Mouse (Mus musculus) hindbrain, embryonic 15.5 days (tissue): ENCODE results near the gene Gm14403. TPM values are rescaled to one million over a fixed set of nuclear protein-coding genes. Genes with fewer than 3 reads are reported as not detected.
"Not testable (repeated sequence)": the region's sequence is repeated elsewhere in the genome, so short reads cannot be mapped to it uniquely, and the experiment has no call there.

Source experiments
- ATAC-seq: fragments of 200-750 bp; cut with Nextera tagmentation; 2 replicates; pipeline ENCODE4 v1.8.0; 2017; ENCODE audit warnings: low read depth, moderate number of reproducible peaks, moderate TSS enrichment; ENCODE audit not compliant: low FRiP score
- H3K27ac ChIP-seq: fragments of 300-500 bp; sonication (generic); replicated peaks from 2 replicates; pipeline ENCODE4 v1.5.1; 2015; ENCODE audit warnings: mild to moderate bottlenecking, inconsistent platforms
- H3K27me3 ChIP-seq: fragments of 300-500 bp; sonication (generic); 2 replicates; pipeline ENCODE4 v1.6.1; 2015; ENCODE audit warnings: control low read depth, inconsistent platforms
- H3K36me3 ChIP-seq: fragments of 300-500 bp; sonication (generic); 2 replicates; pipeline ENCODE4 v1.6.1; 2015; ENCODE audit warnings: control low read depth, inconsistent platforms
- H3K4me1 ChIP-seq: fragments of 300-500 bp; sonication (generic); replicated peaks from 2 replicates; pipeline ENCODE4 v1.6.1; 2015; ENCODE audit warnings: control low read depth, inconsistent platforms
- H3K4me2 ChIP-seq: fragments of 300-500 bp; sonication (generic); 2 replicates; pipeline ENCODE4 v1.6.1; 2015; ENCODE audit warnings: moderate library complexity, mild to moderate bottlenecking, inconsistent platforms
- H3K4me3 ChIP-seq: fragments of 300-500 bp; sonication (generic); 2 replicates; pipeline ENCODE4 v1.5.1; 2015; ENCODE audit warnings: mild to moderate bottlenecking, inconsistent platforms
- H3K9ac ChIP-seq: fragments of 300-500 bp; sonication (generic); 2 replicates; pipeline ENCODE4 v1.6.1; 2015; ENCODE audit warnings: inconsistent platforms
- H3K9me3 ChIP-seq: fragments of 300-500 bp; sonication (generic); 2 replicates; pipeline ENCODE4 v1.6.1; 2016; ENCODE audit warnings: control low read depth, inconsistent platforms
- WGBS: fragments of 180-500 bp; shearing (Covaris S2); methylation state at CpG from one replicate; pipeline ENCODE4 v1.1.7; 2015; 5-methylcytosine and 5-hydroxymethylcytosine counted together
- polyA plus RNA-seq: library from polyadenylated mRNA; unstranded; fragments of >200 nt; fragmentation: Nextera tagmentation; extraction: Ambion mirVana; gene quantifications from 2 replicates; pipeline ENCODE4 v1.2.1, GENCODE M21; 2015

The Gm14403 gene
- polyA plus RNA-seq = 3.2 and 3.3 TPM in 2 replicates

DNA sequence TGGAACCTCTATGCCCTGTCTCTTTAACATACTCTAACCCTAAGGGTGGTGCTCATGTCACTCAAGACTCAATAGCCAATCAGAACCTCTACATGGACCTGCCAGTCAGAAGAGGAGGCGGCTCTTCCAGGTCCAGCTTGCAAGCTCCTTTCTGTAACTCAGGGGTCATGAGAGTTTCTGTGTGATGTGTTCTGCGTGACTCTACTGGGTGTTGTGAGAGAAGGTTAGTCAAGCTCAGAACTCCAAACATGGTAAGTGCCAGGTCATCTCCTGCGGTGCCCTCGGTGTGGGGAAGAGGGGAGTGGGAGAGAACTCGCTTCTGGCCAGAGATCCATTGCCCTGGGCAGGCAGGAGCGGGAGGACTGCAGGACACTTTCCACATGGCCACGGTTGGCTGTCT lies at the start of gene Gm14403:
Gene Gm14403, plus strand, starts transcription at position 149 of the 400 bp plus-strand sequence.
- 16% methylated on average over 7 of the region's 7 CpGs for WGBS
- H3K4me1 ChIP-seq, H3K9ac ChIP-seq, H3K27ac ChIP-seq, H3K9me3 ChIP-seq, H3K36me3 ChIP-seq, ATAC-seq, H3K27me3 ChIP-seq: not testable (repeated sequence)
- peak within 1 kb of the TSS; percentile 37 for H3K4me3 ChIP-seq
- peak within 1 kb of the TSS; percentile 45 for H3K4me2 ChIP-seq

DNA sequence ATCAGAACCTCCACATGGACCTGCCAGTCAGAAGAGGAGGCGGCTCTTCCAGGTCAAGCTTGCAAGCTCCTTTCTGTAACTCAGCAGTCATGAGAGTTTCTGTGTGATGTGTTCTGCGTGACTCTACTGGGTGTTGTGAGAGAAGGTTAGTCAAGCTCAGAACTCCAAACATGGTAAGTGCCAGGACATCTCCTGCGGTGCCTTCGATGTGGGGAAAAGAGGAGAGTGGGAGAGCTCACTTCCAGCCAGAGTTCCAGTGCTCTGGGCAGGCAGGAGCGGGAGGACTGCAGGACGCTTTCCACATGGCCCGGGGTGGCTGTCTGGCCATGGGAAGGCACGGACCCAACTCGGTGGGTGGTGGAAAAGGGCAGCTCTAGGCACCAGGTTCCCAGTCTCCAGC lies 33.3 kb upstream of the Gm14403 start, which contains the start of gene Zfp970:
Gene Zfp970, plus strand, starts transcription at position 58 of the 400 bp plus-strand sequence.
- H3K4me2 ChIP-seq = peak within 1 kb of the TSS; percentile 51
- not testable (repeated sequence) for H3K27me3 ChIP-seq, H3K27ac ChIP-seq, ATAC-seq, H3K9me3 ChIP-seq, H3K4me1 ChIP-seq, H3K36me3 ChIP-seq
- WGBS = 16% methylated on average over 8 of the region's 9 CpGs
- H3K4me3 ChIP-seq = peak within 1 kb of the TSS; percentile 43
- H3K9ac ChIP-seq = 0 out of 2 replicates have a peak within 1 kb of the TSS, but pooled peaks have one; percentile 16

DNA sequence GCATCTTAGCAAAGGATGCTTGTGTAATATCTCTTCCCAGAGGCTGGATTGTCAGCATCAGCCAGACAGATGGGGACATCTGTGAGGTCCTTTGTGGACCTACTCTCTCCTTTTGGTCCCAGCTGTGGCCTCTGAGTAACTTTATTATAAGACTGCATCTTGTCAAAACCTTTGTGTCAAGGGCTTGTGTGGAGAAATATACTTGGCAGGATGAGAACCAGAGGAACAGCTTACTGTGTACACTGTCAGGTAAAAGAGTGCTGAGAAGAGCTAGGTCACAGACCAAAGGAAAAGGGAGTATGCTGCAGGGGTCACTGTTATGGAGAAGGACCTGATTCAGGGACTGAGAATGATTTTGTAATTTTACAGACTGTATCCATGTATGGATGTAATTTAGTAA lies 29.8 kb upstream of the Gm14403 start:
- H3K4me1 ChIP-seq, H3K36me3 ChIP-seq, H3K9me3 ChIP-seq, H3K9ac ChIP-seq, H3K27me3 ChIP-seq, H3K4me3 ChIP-seq, H3K27ac ChIP-seq, H3K4me2 ChIP-seq, ATAC-seq: not testable (repeated sequence)

DNA sequence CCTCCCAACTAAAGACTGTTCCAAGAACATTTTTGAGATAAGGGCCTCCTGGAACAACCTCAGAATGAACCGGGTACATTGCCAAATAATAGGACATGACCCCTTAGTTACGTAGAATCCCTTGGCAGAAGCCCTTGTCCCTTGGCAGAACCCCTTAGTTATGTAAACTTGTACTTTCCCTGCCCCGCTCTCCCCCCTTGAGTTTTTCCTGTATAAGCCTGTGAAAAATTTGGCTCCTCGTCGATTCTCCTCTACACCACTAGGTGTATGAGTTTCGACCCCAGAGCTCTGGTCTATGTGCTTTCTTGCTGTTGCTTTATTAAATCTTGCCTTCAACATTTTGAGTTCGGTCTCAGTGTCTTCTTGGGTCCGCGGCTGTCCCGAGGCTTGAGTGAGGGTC lies 25.8 kb upstream of the Gm14403 start:
- not testable (repeated sequence) for H3K4me3 ChIP-seq, ATAC-seq, H3K27me3 ChIP-seq, H3K9me3 ChIP-seq, H3K9ac ChIP-seq, H3K4me1 ChIP-seq, H3K4me2 ChIP-seq, H3K36me3 ChIP-seq, H3K27ac ChIP-seq
- 93% methylated on average over 5 of the region's 10 CpGs for WGBS

DNA sequence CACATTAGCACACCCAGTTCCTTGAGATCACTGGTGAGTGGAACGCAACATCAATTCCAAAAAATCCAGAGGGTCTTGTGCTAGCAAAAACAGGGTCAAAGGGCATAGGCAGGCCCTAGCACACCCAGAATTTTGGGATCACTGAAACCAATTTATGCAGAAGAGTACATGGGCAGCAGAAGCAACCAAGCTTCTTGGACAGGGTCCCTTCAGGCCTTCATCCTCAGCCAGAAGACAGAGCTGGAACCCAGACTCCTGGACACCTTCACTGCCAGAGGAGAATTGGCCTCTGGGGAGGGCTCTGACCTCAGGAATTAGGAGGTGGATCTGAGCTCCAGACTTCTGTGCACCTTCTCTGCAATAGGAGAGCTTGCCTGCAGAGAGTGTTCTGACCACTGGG lies 16.0 kb upstream of the Gm14403 start:
- not testable (repeated sequence) for H3K9ac ChIP-seq, H3K27ac ChIP-seq, H3K4me2 ChIP-seq, H3K27me3 ChIP-seq, H3K4me3 ChIP-seq, H3K36me3 ChIP-seq, ATAC-seq, H3K4me1 ChIP-seq, H3K9me3 ChIP-seq
- WGBS = 100% methylated on average over 1 of the region's 1 CpGs

DNA sequence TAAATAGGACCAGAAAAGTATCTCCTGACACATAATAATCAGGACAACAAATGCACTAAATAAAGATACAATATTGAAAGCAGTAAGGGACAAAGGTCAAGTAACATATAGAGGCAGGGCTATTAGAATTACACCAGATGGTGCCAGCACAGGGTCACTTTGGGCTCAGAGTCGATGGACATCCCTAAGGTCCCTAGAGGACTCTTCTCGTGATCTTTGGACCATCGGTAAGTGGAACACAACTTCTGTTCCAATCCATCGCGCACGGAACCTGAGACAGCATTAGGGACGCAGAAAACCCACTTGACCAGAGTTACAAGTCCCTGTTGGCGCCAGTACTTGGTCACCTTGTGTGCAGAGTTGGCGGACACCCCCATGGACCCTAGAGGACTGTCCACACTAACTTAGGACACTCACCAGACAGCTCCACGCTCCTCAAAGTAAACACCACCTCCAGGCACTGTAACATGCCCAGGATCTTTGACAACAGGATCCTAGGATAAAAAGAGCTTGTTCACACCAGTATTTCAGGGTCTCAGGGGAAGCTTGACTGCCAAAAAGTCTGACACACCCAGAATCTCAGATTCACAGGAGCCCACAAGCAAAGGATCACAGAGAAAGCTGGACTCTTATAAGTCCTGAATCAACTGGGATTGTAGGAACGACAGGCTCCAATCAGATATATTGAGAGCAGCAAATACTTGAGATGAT lies 14.6 kb upstream of the Gm14403 start:
- ATAC-seq = not testable (repeated sequence)

GRCm38 (mm10) chr2:177499182-177499581 lies 1.2 kb downstream of the Gm14403 start:
- ATAC-seq, H3K9ac ChIP-seq, H3K27me3 ChIP-seq, H3K9me3 ChIP-seq, H3K4me3 ChIP-seq, H3K4me1 ChIP-seq, H3K27ac ChIP-seq, H3K36me3 ChIP-seq, H3K4me2 ChIP-seq: not testable (repeated sequence)
- WGBS = 34% methylated on average over 1 of the region's 1 CpGs

More for the DNA sequence above, 14.6 kb upstream of the Gm14403 start:
- not testable (repeated sequence) for H3K27ac ChIP-seq, H3K9me3 ChIP-seq, H3K36me3 ChIP-seq, H3K9ac ChIP-seq, H3K4me3 ChIP-seq, H3K4me2 ChIP-seq, H3K4me1 ChIP-seq, H3K27me3 ChIP-seq
- WGBS = 91% methylated on average over 11 of the region's 11 CpGs

DNA sequence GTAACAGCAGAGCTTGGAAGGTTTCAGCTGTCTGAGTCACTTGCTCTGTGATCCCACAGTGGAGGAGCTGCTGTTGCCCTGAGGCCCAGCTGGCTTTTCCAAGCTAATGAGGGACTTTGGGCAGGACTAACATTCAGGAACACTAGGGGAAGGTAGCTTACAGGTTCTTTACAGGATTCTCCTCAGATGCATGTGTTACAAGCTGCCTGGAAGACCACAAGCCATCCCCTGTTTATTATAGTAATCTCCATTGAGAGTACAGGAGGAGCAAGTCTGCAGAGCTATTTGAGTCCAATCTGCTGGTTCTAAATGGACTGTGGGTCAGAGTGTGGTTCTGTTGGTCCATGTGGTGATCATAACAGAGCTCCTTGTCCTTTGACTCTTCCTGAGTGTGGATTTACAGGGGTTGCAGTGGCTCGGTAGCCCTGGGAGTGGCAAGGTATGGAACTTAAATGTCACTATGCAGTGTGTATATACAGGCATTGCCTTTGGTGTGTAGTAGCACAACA lies 7.2 kb downstream of the Gm14403 start:
- not testable (repeated sequence) for H3K36me3 ChIP-seq, H3K27ac ChIP-seq, H3K4me1 ChIP-seq, H3K4me3 ChIP-seq, H3K9me3 ChIP-seq, H3K4me2 ChIP-seq, ATAC-seq, H3K27me3 ChIP-seq, H3K9ac ChIP-seq
- 96% methylated on average over 1 of the region's 1 CpGs for WGBS

DNA sequence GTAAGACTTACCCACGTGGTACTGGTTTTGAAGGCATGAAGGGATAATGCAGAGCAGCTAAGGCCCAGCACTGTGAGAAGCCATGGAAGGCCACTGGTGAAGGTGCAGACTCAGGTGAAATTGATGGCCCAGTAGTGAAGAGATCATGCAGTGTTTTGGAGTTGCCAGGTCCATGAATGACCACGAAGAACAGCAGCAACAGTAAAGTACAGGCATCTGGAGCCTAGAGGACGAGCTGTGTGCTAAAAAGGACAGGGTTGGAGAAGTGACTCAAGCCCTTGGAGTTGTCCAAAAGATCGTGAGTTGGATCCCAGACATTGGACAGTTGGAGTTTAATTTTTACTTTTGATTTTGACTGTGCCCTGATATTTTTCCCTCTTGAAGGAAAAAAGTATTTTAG lies 13.4 kb downstream of the Gm14403 start:
- not testable (repeated sequence) for H3K4me3 ChIP-seq, H3K4me1 ChIP-seq, H3K27ac ChIP-seq, H3K27me3 ChIP-seq, H3K36me3 ChIP-seq, H3K4me2 ChIP-seq, ATAC-seq, H3K9me3 ChIP-seq, H3K9ac ChIP-seq
- 67% methylated on average over 4 of the region's 4 CpGs for WGBS

GRCm38 (mm10) chr2:177511972-177512371 lies 14.0 kb downstream of the Gm14403 start:
- not testable (repeated sequence) for H3K4me2 ChIP-seq, H3K4me1 ChIP-seq, H3K36me3 ChIP-seq, H3K4me3 ChIP-seq, H3K27me3 ChIP-seq, H3K9ac ChIP-seq, ATAC-seq, H3K27ac ChIP-seq, H3K9me3 ChIP-seq
- WGBS = 92% methylated on average over 3 of the region's 3 CpGs

DNA sequence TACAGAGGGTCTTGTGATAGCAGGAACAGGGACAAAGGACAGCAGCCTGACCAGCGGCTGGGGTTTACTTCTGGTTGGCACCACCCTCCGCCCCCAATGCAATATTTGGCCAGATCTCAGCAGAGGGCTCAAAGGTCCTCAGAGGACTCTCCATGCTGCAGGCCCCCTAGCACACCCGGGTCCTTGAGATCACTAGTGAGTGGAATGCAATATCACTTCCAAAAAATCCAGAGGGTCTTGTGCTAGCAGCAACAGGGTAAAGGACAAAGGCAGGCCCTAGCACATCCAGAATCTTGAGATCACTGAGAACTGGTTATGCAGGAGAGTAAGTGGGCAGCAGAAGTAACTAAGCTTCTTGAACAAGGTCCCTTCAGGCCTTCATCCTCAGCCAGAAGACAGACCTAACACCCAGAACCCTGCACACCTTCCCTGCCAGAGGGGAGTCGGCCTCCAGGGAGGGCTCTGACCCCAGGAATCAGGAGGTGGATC lies 16.0 kb downstream of the Gm14403 start:
- H3K9ac ChIP-seq, H3K4me3 ChIP-seq, H3K9me3 ChIP-seq, H3K36me3 ChIP-seq, H3K27ac ChIP-seq, H3K27me3 ChIP-seq, H3K4me1 ChIP-seq, H3K4me2 ChIP-seq, ATAC-seq: not testable (repeated sequence)
- WGBS = 88% methylated on average over 4 of the region's 4 CpGs

DNA sequence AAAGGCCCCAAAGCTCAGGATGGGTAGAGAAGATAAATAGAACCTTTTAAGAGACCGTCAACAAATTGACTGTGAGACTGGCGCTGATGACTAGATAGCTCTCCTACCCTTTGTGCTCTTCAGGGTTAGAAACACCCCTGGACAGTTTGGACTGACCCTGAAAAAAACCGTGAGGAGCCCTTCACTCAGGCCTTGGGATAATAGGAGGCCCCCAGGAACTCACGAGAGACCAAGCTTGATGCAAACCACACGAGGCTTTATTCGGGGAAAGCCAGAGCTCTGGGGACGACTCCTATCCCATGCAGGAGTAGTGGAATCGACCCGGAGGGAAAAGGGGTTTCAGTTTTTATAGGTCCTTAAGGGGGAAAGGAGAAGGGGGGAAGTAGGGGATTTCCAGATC lies 19.7 kb downstream of the Gm14403 start:
- not testable (repeated sequence) for ATAC-seq, H3K27ac ChIP-seq, H3K9ac ChIP-seq, H3K27me3 ChIP-seq, H3K9me3 ChIP-seq, H3K36me3 ChIP-seq, H3K4me3 ChIP-seq, H3K4me1 ChIP-seq, H3K4me2 ChIP-seq
- WGBS = 88% methylated on average over 9 of the region's 9 CpGs

DNA sequence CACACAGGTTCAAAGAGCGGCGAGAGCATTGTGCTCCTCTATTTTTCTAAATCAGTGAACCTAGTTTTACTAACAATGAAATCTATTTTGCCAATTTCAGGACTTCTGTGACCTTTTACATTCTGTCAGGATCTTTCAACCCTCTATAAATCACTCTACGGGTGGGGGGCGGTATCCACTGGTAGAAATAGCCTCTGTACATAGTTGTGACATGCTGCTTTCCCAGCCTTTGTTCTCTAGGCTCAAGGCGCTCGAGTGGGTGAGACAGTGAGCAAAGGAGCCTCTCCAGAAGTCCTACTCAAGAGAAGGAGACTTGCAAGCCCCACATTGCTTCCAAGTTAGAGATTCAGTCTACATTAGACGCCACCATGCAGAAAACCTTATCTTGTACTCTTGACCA lies 20.3 kb downstream of the Gm14403 start:
- H3K9ac ChIP-seq, H3K4me3 ChIP-seq, H3K4me2 ChIP-seq, ATAC-seq, H3K27me3 ChIP-seq, H3K36me3 ChIP-seq, H3K4me1 ChIP-seq, H3K27ac ChIP-seq, H3K9me3 ChIP-seq: not testable (repeated sequence)
- whole genome bisulfite sequencing = 92% methylated on average over 7 of the region's 7 CpGs
